15 mouse cellular contexts compared by ENCODE assay signal in genomic region chr11:88365914-88366540, GRCm38 (mm10).
DNase-seq lines count a peak whose midpoint lies in the region; ATAC-seq and TF ChIP-seq lines count a peak whose summit lies in the region.
"Had no signal": no experiment of that assay in that cellular context is flagged by ENCODE, and none has a peak within 500 bp of the region (broad histone marks: within the 10 kb centered on the region; RNA-seq: fewer than 3 reads in every experiment).

No protein-coding gene starts in this region.

- H3K4me2 ChIP-seq in hindbrain, embryonic 11.5 days (replicated peaks; ENCODE audit: low read depth, low read length) = no peak overlapping the region
- no peak overlapping the region for H3K4me2 ChIP-seq in hindbrain, embryonic 13.5 days
- H3K4me2 ChIP-seq in lung, postnatal 0 days (replicated peaks; ENCODE audit: low read depth, low read length) = no peak overlapping the region
- no peak overlapping the region for H3K4me2 ChIP-seq in stomach, embryonic 15.5 days
- H3K4me2 ChIP-seq: liver, embryonic 13.5 days had no signal

- no peak for TF ChIP-seq CTCF in lung, postnatal 0 days (IDR thresholded peaks at IDR 0.05)

- 91% methylated on average over 2 of the region's 2 CpGs for WGBS in hindbrain, embryonic 11.5 days
- WGBS in hindbrain, embryonic 13.5 days = 77% methylated on average over 2 of the region's 2 CpGs
- 82% methylated on average over 2 of the region's 2 CpGs for WGBS in lung, postnatal 0 days
- 80% methylated on average over 2 of the region's 2 CpGs for WGBS in stomach, embryonic 15.5 days

- no peak overlapping the region for H3K4me3 ChIP-seq in hindbrain, embryonic 11.5 days (ENCODE audit: low read depth, low read length)
- no peak overlapping the region for H3K4me3 ChIP-seq in hindbrain, embryonic 13.5 days
- H3K4me3 ChIP-seq in lung, postnatal 0 days (ENCODE audit: low read depth, low read length) = no peak overlapping the region
- no peak overlapping the region for H3K4me3 ChIP-seq in stomach, embryonic 15.5 days (replicated peaks)
- H3K4me3 ChIP-seq: liver, embryonic 13.5 days; megakaryocyte, embryonic 14.5 days had no signal

- H3K9ac ChIP-seq in hindbrain, embryonic 11.5 days (ENCODE audit: low read depth, low read length) = no peak overlapping the region
- H3K9ac ChIP-seq in hindbrain, embryonic 13.5 days = no peak overlapping the region
- no peak overlapping the region for H3K9ac ChIP-seq in lung, postnatal 0 days (replicated peaks; ENCODE audit: low read depth)
- no peak overlapping the region for H3K9ac ChIP-seq in stomach, embryonic 15.5 days
- H3K9ac ChIP-seq: liver, embryonic 13.5 days had no signal

- no peak for TF ChIP-seq EP300 in lung, postnatal 0 days (IDR thresholded peaks at IDR 0.05)

- H3K9me3 ChIP-seq in hindbrain, embryonic 11.5 days (ENCODE audit: control insufficient read depth, low read length) = no peaks in the 10 kb centered on the region
- no peaks in the 10 kb centered on the region for H3K9me3 ChIP-seq in hindbrain, embryonic 13.5 days
- no peaks in the 10 kb centered on the region for H3K9me3 ChIP-seq in lung, postnatal 0 days (ENCODE audit: low read length)
- no peaks in the 10 kb centered on the region for H3K9me3 ChIP-seq in stomach, embryonic 15.5 days
- H3K9me3 ChIP-seq: liver, embryonic 13.5 days; megakaryocyte, embryonic 14.5 days had no signal

- H3K36me3 ChIP-seq in hindbrain, embryonic 11.5 days (ENCODE audit: control insufficient read depth, insufficient read depth, low read length) = 0 out of 2 replicates have a peak, but pooled peaks cover 2% of the 10 kb centered on the region
- H3K36me3 ChIP-seq in hindbrain, embryonic 13.5 days = peaks cover 28% of the 10 kb centered on the region
- H3K36me3 ChIP-seq in lung, postnatal 0 days (ENCODE audit: insufficient read depth, low read length) = no peaks in the 10 kb centered on the region
- no peaks in the 10 kb centered on the region for H3K36me3 ChIP-seq in stomach, embryonic 15.5 days

- 0 out of 2 replicates have a peak overlapping the region, but pooled peaks have one; percentile 20 for H3K27ac ChIP-seq in hindbrain, embryonic 11.5 days (ENCODE audit: low read depth, low read length)
- H3K27ac ChIP-seq in hindbrain, embryonic 13.5 days = no peak overlapping the region; the same call in 1 of the 2 replicates
- H3K27ac ChIP-seq in lung, postnatal 0 days (ENCODE audit: low read length) = no peak overlapping the region
- H3K27ac ChIP-seq in stomach, embryonic 15.5 days = 0 out of 2 replicates have a peak overlapping the region, but pooled peaks have one; percentile 21
- H3K27ac ChIP-seq: liver, embryonic 13.5 days had no signal

- DNase-seq in adrenal gland, adult 2 months = peak; percentile 30
- DNase-seq in adrenal gland, adult 8-10 months = no peak
- no peak for DNase-seq in hindbrain, embryonic 11.5 days (ENCODE audit: low spot score)
- DNase-seq in lung, postnatal 0 days (ENCODE audit: low spot score) = no peak
- no peak for DNase-seq in lung, postnatal 14 days
- no peak for DNase-seq in layer of hippocampus, adult 9-11 months
- DNase-seq: cerebellum, adult 11 months; heart, postnatal 36 days; kidney, postnatal 4 days; liver, embryonic 13.5 days; right cerebral cortex, postnatal 4 days had no signal

- no peaks in the 10 kb centered on the region for H3K27me3 ChIP-seq in hindbrain, embryonic 11.5 days (ENCODE audit: control insufficient read depth, insufficient read depth, low read length)
- H3K27me3 ChIP-seq in hindbrain, embryonic 13.5 days = no peaks in the 10 kb centered on the region
- no peaks in the 10 kb centered on the region for H3K27me3 ChIP-seq in lung, postnatal 0 days (replicated peaks; ENCODE audit: insufficient read depth, low read length)
- H3K27me3 ChIP-seq in stomach, embryonic 15.5 days (replicated peaks) = no peaks in the 10 kb centered on the region
- H3K27me3 ChIP-seq: liver, embryonic 13.5 days; megakaryocyte, embryonic 14.5 days; Patski had no signal

- no peaks in the 10 kb centered on the region for H3K4me1 ChIP-seq in hindbrain, embryonic 11.5 days (replicated peaks; ENCODE audit: control insufficient read depth, insufficient read depth, low read length)
- peaks cover 30% of the 10 kb centered on the region for H3K4me1 ChIP-seq in hindbrain, embryonic 13.5 days (replicated peaks)
- H3K4me1 ChIP-seq in lung, postnatal 0 days (ENCODE audit: insufficient read depth, low read depth, low read length) = no peaks in the 10 kb centered on the region
- H3K4me1 ChIP-seq in stomach, embryonic 15.5 days = 0 out of 2 replicates have a peak, but pooled peaks cover 9% of the 10 kb centered on the region

- ATAC-seq in hindbrain, embryonic 11.5 days (ENCODE audit: low FRiP score) = no peak
- no peak for ATAC-seq in hindbrain, embryonic 13.5 days (ENCODE audit: low FRiP score)
- 0 out of 2 replicates have a peak, but pooled peaks have one; percentile 32 for ATAC-seq in lung, postnatal 0 days
- no peak for ATAC-seq in stomach, embryonic 15.5 days (ENCODE audit: insufficient read depth, low FRiP score, low read depth)
- ATAC-seq: Patski had no signal

Comparison
In these comparisons a context has a peak if more than half of its experiments do, and no peak if none do; other contexts are left out.
1. H3K27ac ChIP-seq: peak in hindbrain, embryonic 11.5 days (single experiment) and stomach, embryonic 15.5 days (single experiment); none in hindbrain, embryonic 13.5 days (single experiment) and lung, postnatal 0 days (single experiment).